Mouse (Mus musculus) erythroblast, embryonic 14.5 days (primary cell): ENCODE measurements around the gene Ppp1r3d. TPM values are rescaled to one million over a fixed set of nuclear protein-coding genes. Genes with fewer than 3 reads are reported as not detected.

Experiments used
- H3K27me3 ChIP-seq: 2 replicates; pipeline ENCODE4 v1.6.1; 2012; ENCODE audit warnings: inconsistent platforms; ENCODE audit not compliant: control insufficient read depth
- H3K36me3 ChIP-seq: 2 replicates; pipeline ENCODE4 v1.6.1; 2012; ENCODE audit warnings: mild to moderate bottlenecking, inconsistent platforms; ENCODE audit not compliant: control insufficient read depth
- H3K4me1 ChIP-seq: 2 replicates; pipeline ENCODE4 v1.6.1; 2012; ENCODE audit warnings: inconsistent platforms; ENCODE audit not compliant: control insufficient read depth
- H3K4me3 ChIP-seq: replicated peaks from 2 replicates; pipeline ENCODE3; 2012; ENCODE audit warnings: moderate library complexity, mild to moderate bottlenecking, inconsistent platforms
- H3K9me3 ChIP-seq: 2 replicates; pipeline ENCODE4 v1.6.1; 2012; ENCODE audit warnings: low read length, inconsistent platforms, mixed read lengths; ENCODE audit not compliant: control insufficient read depth
- GATA1 ChIP-seq: IDR thresholded peaks from 2 replicates; pipeline ENCODE4 v1.6.1; 2012; ENCODE audit warnings: low read length, inconsistent platforms, mixed read lengths
- TAL1 ChIP-seq: IDR thresholded peaks from 3 replicates; pipeline ENCODE4 v1.6.1; 2012; ENCODE audit warnings: low read length, inconsistent platforms, mixed read lengths
- polyA plus RNA-seq: library from polyadenylated mRNA; stranded (reverse); fragments of >175 nt; gene quantifications from 2 replicates; pipeline ENCODE4 v1.2.3, GENCODE M21; 2012

The Ppp1r3d gene
- polyA plus RNA-seq = 0.01 TPM in 1 of 2 replicates, not detected in the other

DNA sequence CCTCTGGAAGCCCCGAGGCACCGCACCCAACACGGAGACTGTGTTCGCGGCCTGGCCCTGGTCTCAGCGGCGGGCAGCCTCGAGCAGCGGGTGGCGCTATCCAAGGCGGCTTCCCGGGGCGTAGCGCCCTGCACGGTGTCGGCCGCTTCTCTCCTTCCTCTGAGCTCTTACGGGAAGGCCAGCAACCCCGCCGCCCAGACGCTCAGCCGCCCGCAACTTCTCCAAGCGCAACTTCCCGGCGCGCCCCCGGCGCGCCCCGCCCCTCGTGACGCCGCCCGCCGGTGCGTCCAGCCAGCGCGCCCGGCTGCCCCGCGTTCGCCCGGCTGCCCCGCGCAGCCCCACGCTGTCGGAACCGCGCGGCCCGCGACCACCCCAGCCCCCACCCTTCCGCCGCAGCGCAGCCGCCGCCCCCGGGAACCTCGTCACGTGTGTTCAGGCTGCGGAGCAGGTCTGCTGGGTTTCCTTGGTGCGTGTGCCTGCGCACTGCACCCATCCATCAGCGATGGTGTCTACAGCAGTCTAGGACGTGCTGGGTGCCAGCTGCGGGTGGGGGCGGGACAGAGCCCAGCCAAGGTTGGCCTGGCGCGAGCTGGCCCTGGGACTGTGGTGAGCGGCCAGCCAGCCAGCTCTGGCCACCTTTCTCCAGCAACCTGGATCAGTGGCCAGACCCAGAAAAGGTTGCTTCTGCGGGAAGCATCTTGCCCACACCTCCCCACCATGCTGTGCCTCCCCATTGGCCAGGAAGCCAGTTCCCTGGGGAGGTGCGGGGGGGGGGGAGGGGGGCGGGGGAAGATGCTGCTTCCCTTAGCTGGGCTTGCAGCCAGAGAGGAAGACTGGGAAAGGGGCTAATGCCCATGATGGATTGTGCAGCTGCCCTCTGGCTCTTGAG is at the start of gene Ppp1r3d, which contains the start of gene Fam217b:
Gene Ppp1r3d (minus strand): TSS at position 212 of the 889 bp plus-strand sequence.
Gene Fam217b (plus strand): TSS at position 264 of the 889 bp plus-strand sequence.
- Histone ChIP-seq H3K9me3 (no peaks in the 10 kb centered on the region; the same call in 1 of the 2 replicates), H3K4me1 (peaks cover 2% of the 10 kb centered on the region), H3K36me3 (no peaks in the 10 kb centered on the region), H3K27me3 (peaks cover 24% of the 10 kb centered on the region), H3K4me3 (peak within 1 kb of the TSS; percentile 45)
- TF ChIP-seq GATA1 (no peak), TAL1 (no peak)

DNA sequence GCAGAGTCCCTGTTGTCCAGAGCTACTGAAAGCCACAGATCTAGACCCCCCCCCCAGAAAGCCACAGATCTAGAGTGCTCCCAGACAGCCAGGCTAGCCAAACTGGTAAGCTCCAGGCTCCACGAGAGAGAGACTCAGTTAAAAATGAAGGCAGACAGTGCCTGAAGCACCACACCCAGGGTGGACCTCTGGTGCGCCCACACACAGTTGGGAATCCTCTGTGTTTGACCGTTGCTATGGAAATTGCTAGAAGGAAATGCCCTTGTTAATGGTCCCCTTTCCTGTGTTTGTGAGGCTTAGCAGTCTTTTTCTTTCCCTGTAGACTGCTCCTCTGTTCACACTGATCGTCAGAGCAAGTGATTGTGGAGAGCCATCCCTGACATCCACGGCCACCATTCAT is 46.1 kb upstream of the Ppp1r3d start:
- H3K4me3 ChIP-seq = no peak overlapping the region
- no peaks in the 10 kb centered on the region for H3K27me3 ChIP-seq
- no peaks in the 10 kb centered on the region for H3K4me1 ChIP-seq
- TF ChIP-seq GATA1 (no peak), TAL1 (no peak)
- H3K9me3 ChIP-seq = peaks cover 14% of the 10 kb centered on the region
- no peaks in the 10 kb centered on the region for H3K36me3 ChIP-seq

DNA sequence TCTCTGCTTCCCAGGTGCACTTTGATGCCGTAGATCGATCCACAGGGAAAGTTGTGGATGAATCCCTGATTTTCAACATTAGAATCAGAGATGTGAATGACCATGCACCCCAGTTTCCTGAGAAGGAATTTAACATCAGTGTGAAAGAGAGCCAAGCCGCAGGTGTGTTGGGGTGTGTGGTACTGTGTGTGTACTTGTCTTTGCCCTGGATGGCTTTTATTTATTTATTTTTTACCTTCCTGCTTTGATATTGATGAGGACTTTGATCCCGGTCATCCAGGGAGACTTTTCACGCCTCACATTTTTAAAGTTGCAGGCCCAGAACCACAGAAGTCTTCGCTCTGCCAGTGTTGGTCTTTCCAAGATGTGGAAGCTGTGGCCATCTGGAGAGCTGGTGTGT is 43.1 kb upstream of the Ppp1r3d start:
- Histone ChIP-seq H3K4me3 (no peak overlapping the region), H3K36me3 (no peaks in the 10 kb centered on the region), H3K9me3 (peaks cover 9% of the 10 kb centered on the region), H3K27me3 (no peaks in the 10 kb centered on the region), H3K4me1 (no peaks in the 10 kb centered on the region)
- TF ChIP-seq GATA1 = no peak
- TF ChIP-seq TAL1 = no peak

GRCm38 (mm10) chr2:178454664-178455516 is 40.6 kb upstream of the Ppp1r3d start:
- Histone ChIP-seq H3K9me3 (peaks cover 2% of the 10 kb centered on the region; the same call in 1 of the 2 replicates), H3K4me3 (no peak overlapping the region), H3K27me3 (no peaks in the 10 kb centered on the region), H3K36me3 (no peaks in the 10 kb centered on the region), H3K4me1 (no peaks in the 10 kb centered on the region)
- TF ChIP-seq TAL1 (no peak), GATA1 (no peak)

GRCm38 (mm10) chr2:178450961-178451360 is 36.7 kb upstream of the Ppp1r3d start:
- no peaks in the 10 kb centered on the region for H3K36me3 ChIP-seq
- H3K4me1 ChIP-seq = no peaks in the 10 kb centered on the region
- no peak overlapping the region for H3K4me3 ChIP-seq
- H3K9me3 ChIP-seq = peaks cover 3% of the 10 kb centered on the region; the same call in 1 of the 2 replicates
- H3K27me3 ChIP-seq = no peaks in the 10 kb centered on the region
- TF ChIP-seq GATA1 (no peak), TAL1 (no peak)

DNA sequence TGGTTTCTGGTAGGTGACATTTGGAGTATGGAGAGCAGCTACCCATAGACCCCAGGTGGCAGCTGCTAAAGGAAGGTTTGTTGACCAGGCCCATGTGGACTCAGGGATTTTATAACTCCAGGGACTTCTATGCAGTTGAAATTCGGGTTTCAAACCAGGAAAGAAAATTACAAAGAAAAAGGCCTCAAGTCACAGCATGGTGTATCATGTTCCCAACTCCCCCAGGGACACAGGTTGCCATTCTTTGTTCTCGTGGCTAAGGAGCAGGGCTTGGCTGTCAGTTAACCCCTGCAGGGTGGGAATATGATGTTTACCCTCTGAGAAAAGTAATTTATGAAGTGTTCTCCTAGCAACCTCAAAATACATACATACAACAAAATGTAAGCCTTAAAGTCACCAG is 36.0 kb upstream of the Ppp1r3d start:
- Histone ChIP-seq H3K36me3 (no peaks in the 10 kb centered on the region), H3K4me3 (no peak overlapping the region), H3K4me1 (no peaks in the 10 kb centered on the region), H3K27me3 (no peaks in the 10 kb centered on the region), H3K9me3 (peaks cover 3% of the 10 kb centered on the region; the same call in 1 of the 2 replicates)
- TF ChIP-seq TAL1 = no peak
- TF ChIP-seq GATA1 = no peak

- Histone ChIP-seq H3K9me3 (peaks cover 3% of the 10 kb centered on the region; the same call in 1 of the 2 replicates), H3K4me1 (no peaks in the 10 kb centered on the region), H3K36me3 (no peaks in the 10 kb centered on the region), H3K27me3 (no peaks in the 10 kb centered on the region), H3K4me3 (no peak overlapping the region)
- TF ChIP-seq TAL1 = no peak
- TF ChIP-seq GATA1 = no peak
Measured at GRCm38 (mm10) chr2:178449386-178449785, 35.1 kb upstream of the Ppp1r3d start.

GRCm38 (mm10) chr2:178437311-178437710 is 23.0 kb upstream of the Ppp1r3d start:
- H3K36me3 ChIP-seq = no peaks in the 10 kb centered on the region
- no peak overlapping the region for H3K4me3 ChIP-seq
- no peaks in the 10 kb centered on the region for H3K4me1 ChIP-seq
- no peaks in the 10 kb centered on the region for H3K27me3 ChIP-seq
- peaks cover 5% of the 10 kb centered on the region; the same call in 1 of the 2 replicates for H3K9me3 ChIP-seq
- TF ChIP-seq GATA1 = no peak
- no peak for TF ChIP-seq TAL1
